ENCODE assay signal across 8 mouse cellular contexts in genomic region chr9:114563761-114564606, GRCm38 (mm10). TPM values are rescaled to one million over a fixed set of nuclear protein-coding genes. Genes with fewer than 3 reads are reported as not detected.
A peak's percentile ranks its signal among the peaks of the same experiment; 100 is the strongest.
DNase-seq lines count a peak whose midpoint lies in the region; ATAC-seq lines count a peak whose summit lies in the region.

Gene Trim71, minus strand, starts transcription at chr9:114564369.

- peak; percentile 77 for ATAC-seq in hindbrain, embryonic 11.5 days (ENCODE audit: low FRiP score)
- peak; percentile 33; the same call in 1 of the 2 replicates for ATAC-seq in liver, embryonic 16.5 days (ENCODE audit: low read depth)

- H3K27ac ChIP-seq in hindbrain, embryonic 11.5 days (ENCODE audit: low read depth, low read length) = peak within 1 kb of the TSS; percentile 97
- peak within 1 kb of the TSS; percentile 63 for H3K27ac ChIP-seq in liver, embryonic 16.5 days (ENCODE audit: low read length)

- H3K4me3 ChIP-seq in hindbrain, embryonic 11.5 days (ENCODE audit: low read depth, low read length) = peak within 1 kb of the TSS; percentile 79
- H3K4me3 ChIP-seq in liver, embryonic 16.5 days (ENCODE audit: low read depth, low read length) = peak within 1 kb of the TSS; percentile 58

- DNase-seq in frontal cortex, postnatal 36 days (ENCODE audit: low spot score in 2 of 2) = peak; percentile 19 to 32
- no peak for DNase-seq in frontal cortex, postnatal 25 days (ENCODE audit: low spot score in 2 of 2)
- DNase-seq in retina, postnatal 1 day = peak; percentile 72
- DNase-seq in retina, embryonic 14.5 days (ENCODE audit: low spot score) = no peak
- DNase-seq in hindbrain, embryonic 11.5 days (ENCODE audit: low spot score) = peak; percentile 84
- DNase-seq in thymus, postnatal 25 days = peak; percentile 14
- no peak for DNase-seq in adrenal gland, adult 18-20 months (ENCODE audit: low spot score in 2 of 2)

- no peaks in the 10 kb centered on the region for H3K9me3 ChIP-seq in hindbrain, embryonic 11.5 days (ENCODE audit: control insufficient read depth, low read length)
- H3K9me3 ChIP-seq in liver, embryonic 16.5 days (replicated peaks; ENCODE audit: control insufficient read depth, low read length) = no peaks in the 10 kb centered on the region

- H3K9ac ChIP-seq in hindbrain, embryonic 11.5 days (ENCODE audit: low read depth, low read length) = peak within 1 kb of the TSS; percentile 91
- H3K9ac ChIP-seq in liver, embryonic 16.5 days (ENCODE audit: low read depth, low read length) = peak within 1 kb of the TSS; percentile 50

- under 1% methylated on average over 80 of the region's 91 CpGs for WGBS in hindbrain, embryonic 11.5 days
- WGBS in liver, embryonic 16.5 days (ENCODE audit: insufficient replicate concordance) = 1% methylated on average over 87 of the region's 91 CpGs

- H3K36me3 ChIP-seq in hindbrain, embryonic 11.5 days (ENCODE audit: control insufficient read depth, insufficient read depth, low read length) = no peaks in the 10 kb centered on the region
- no peaks in the 10 kb centered on the region for H3K36me3 ChIP-seq in liver, embryonic 16.5 days (ENCODE audit: control insufficient read depth, insufficient read depth)

- H3K4me1 ChIP-seq in hindbrain, embryonic 11.5 days (replicated peaks; ENCODE audit: control insufficient read depth, insufficient read depth, low read length) = peaks cover 2% of the 10 kb centered on the region; the same call in 1 of the 2 replicates
- H3K4me1 ChIP-seq in liver, embryonic 16.5 days (ENCODE audit: control insufficient read depth, low read depth, low read length) = no peaks in the 10 kb centered on the region; the same call in none of the 2 replicates

- H3K27me3 ChIP-seq in hindbrain, embryonic 11.5 days (ENCODE audit: control insufficient read depth, insufficient read depth, low read length) = no peaks in the 10 kb centered on the region
- H3K27me3 ChIP-seq in liver, embryonic 16.5 days (ENCODE audit: control insufficient read depth, insufficient read depth, low read depth, low read length) = peaks cover 61% of the 10 kb centered on the region

- peak within 1 kb of the TSS; percentile 91 for H3K4me2 ChIP-seq in hindbrain, embryonic 11.5 days (replicated peaks; ENCODE audit: low read depth, low read length)
- peak within 1 kb of the TSS; percentile 55 for H3K4me2 ChIP-seq in liver, embryonic 16.5 days (ENCODE audit: low read depth, low read length)

RNA-seq across cellular contexts. Expression of gene Trim71, which starts in this region (rescaled TPM):
- 1.9 and 2.7 TPM in 2 replicates for polyA plus RNA-seq in hindbrain, embryonic 11.5 days (2014; fragmentation: Nextera tagmentation; extraction: Ambion mirVana)
- polyA plus RNA-seq in liver, embryonic 16.5 days (2015; fragmentation: Nextera tagmentation; extraction: Ambion mirVana) = 0.69 and 0.71 TPM in 2 replicates
- not detected for total RNA-seq in adrenal gland, adult 18-20 months (2021)

Comparison
In these comparisons a context has a peak if more than half of its experiments do, and no peak if none do; other contexts are left out.
1. DNase-seq: peak in frontal cortex, postnatal 36 days (2 of 2), retina, postnatal 1 day (single experiment), hindbrain, embryonic 11.5 days (single experiment) and thymus, postnatal 25 days (single experiment); none in frontal cortex, postnatal 25 days (0 of 2), retina, embryonic 14.5 days (single experiment) and adrenal gland, adult 18-20 months (0 of 2).
2. Peak in ATAC-seq, H3K4me3 ChIP-seq, H3K27ac ChIP-seq, H3K9ac ChIP-seq and H3K4me2 ChIP-seq in liver, embryonic 16.5 days; RNA of the gene not detected or under 1 TPM.